Mouse (Mus musculus) CH12.LX (cell line): ENCODE results near the gene Inpp5f. TPM values are rescaled to one million over a fixed set of nuclear protein-coding genes. Genes with fewer than 3 reads are reported as not detected.

ENCODE experiments used
- DNase-seq: peaks from one replicate; pipeline ENCODE4 v3.0.0-alpha.2; 2013; ENCODE audit errors: extremely low read depth
- H3K27ac ChIP-seq: 2 replicates; pipeline ENCODE4 v1.5.1; 2012; ENCODE audit warnings: low read depth, mild to moderate bottlenecking, control low read depth, moderate library complexity; ENCODE audit not compliant: insufficient read depth
- H3K27me3 ChIP-seq: replicated peaks from 2 replicates; pipeline ENCODE3; 2012; ENCODE audit warnings: inconsistent platforms
- H3K36me3 ChIP-seq, 2 experiments: replicated peaks in 1 of 2; 2 replicates each; pipeline versions ENCODE3 to v1.6.1; 2012; ENCODE audit warnings: inconsistent platforms in 1 of 2, low read length in 1 of 2, mild to moderate bottlenecking in 1 of 2, mixed read lengths in 1 of 2, moderate library complexity in 1 of 2; ENCODE audit not compliant: control insufficient read depth in 1 of 2, insufficient read depth in 1 of 2
- H3K4me1 ChIP-seq, 2 experiments: 2 replicates each; pipeline ENCODE4 v1.6.1; 2012; ENCODE audit warnings: inconsistent platforms in 1 of 2, moderate library complexity in 1 of 2; ENCODE audit not compliant: insufficient read depth in 2 of 2, control insufficient read depth in 1 of 2
- H3K4me2 ChIP-seq: 2 replicates; pipeline ENCODE4 v1.6.1; 2012; ENCODE audit warnings: low read depth, mild to moderate bottlenecking, control low read depth; ENCODE audit not compliant: poor library complexity, insufficient read depth, severe bottlenecking
- H3K4me3 ChIP-seq, 3 experiments: fragments of 150-350 bp in 1 of 3; sonication (generic) in 1 of 3; replicated peaks in 1 of 3; 2 replicates each; pipeline versions ENCODE3 to v1.5.1; 2011 to 2012; ENCODE audit warnings: low read depth in 2 of 3, low read length in 2 of 3, mild to moderate bottlenecking in 2 of 3, moderate library complexity in 2 of 3, control low read depth in 1 of 3, improper control_type of control experiment in 1 of 3, inconsistent platforms in 1 of 3, mixed read lengths in 1 of 3; ENCODE audit not compliant: poor library complexity in 1 of 3
- H3K79me2 ChIP-seq: replicated peaks from 2 replicates; pipeline ENCODE4 v1.6.1; 2012; ENCODE audit warnings: mild to moderate bottlenecking, moderate library complexity; ENCODE audit not compliant: control insufficient read depth, poor library complexity, insufficient read depth, severe bottlenecking; ENCODE audit errors: extremely low read depth
- H3K9ac ChIP-seq: 2 replicates; pipeline ENCODE4 v1.6.1; 2012; ENCODE audit warnings: low read depth, mild to moderate bottlenecking, control low read depth, moderate library complexity; ENCODE audit not compliant: insufficient read depth
- H3K9me3 ChIP-seq: replicated peaks from 2 replicates; pipeline ENCODE3; 2012; ENCODE audit warnings: low read length, inconsistent platforms, mixed read lengths
- BHLHE40 ChIP-seq: IDR thresholded peaks from 2 replicates; pipeline ENCODE4 v1.6.1; 2011; ENCODE audit warnings: mild to moderate bottlenecking, low read depth, low read length, improper control_type of control experiment
- CTCF ChIP-seq, 2 experiments: IDR thresholded peaks in 1 of 2; conservative IDR thresholded peaks in 1 of 2; 2 replicates each; pipeline ENCODE4 v1.5.1; 2011 to 2012; ENCODE audit warnings: low read depth in 2 of 2, low read length in 2 of 2, improper control_type of control experiment in 1 of 2, inconsistent platforms in 1 of 2, mild to moderate bottlenecking in 1 of 2, moderate library complexity in 1 of 2
- JUN ChIP-seq: IDR thresholded peaks from 2 replicates; pipeline ENCODE4 v1.6.1; 2011; ENCODE audit warnings: low read depth, mild to moderate bottlenecking, low read length, improper control_type of control experiment, moderate library complexity; ENCODE audit not compliant: insufficient read depth
- MAFK ChIP-seq: IDR thresholded peaks from 2 replicates; pipeline ENCODE4 v1.6.1; 2011; ENCODE audit warnings: low read length, improper control_type of control experiment; ENCODE audit not compliant: insufficient replicate concordance
- MAX ChIP-seq: IDR thresholded peaks from 2 replicates; pipeline ENCODE4 v1.6.1; 2011; ENCODE audit warnings: low read length, improper control_type of control experiment
- MXI1 ChIP-seq: IDR thresholded peaks from 2 replicates; pipeline ENCODE4 v1.6.1; 2011; ENCODE audit warnings: mild to moderate bottlenecking, low read depth, low read length, improper control_type of control experiment
- MYC ChIP-seq: IDR thresholded peaks from 2 replicates; pipeline ENCODE4 v1.6.1; 2011; ENCODE audit warnings: low read depth, mild to moderate bottlenecking, improper control_type of control experiment, low read length
- NELFE ChIP-seq: IDR thresholded peaks from 2 replicates; pipeline ENCODE4 v1.6.1; 2011; ENCODE audit warnings: low read depth, low read length, improper control_type of control experiment
- NRF1 ChIP-seq: IDR thresholded peaks from 2 replicates; pipeline ENCODE4 v1.6.1; 2014; ENCODE audit warnings: low read depth, mild to moderate bottlenecking, inconsistent platforms, low read length, improper control_type of control experiment, moderate library complexity
- PAX5 ChIP-seq: IDR thresholded peaks from 2 replicates; pipeline ENCODE4 v1.6.1; 2012; ENCODE audit warnings: low read length, inconsistent platforms, mixed read lengths
- POLR2A ChIP-seq: IDR thresholded peaks from 2 replicates; pipeline ENCODE4 v1.6.1; 2011; ENCODE audit warnings: low read depth, mild to moderate bottlenecking, improper control_type of control experiment, low read length
- RAD21 ChIP-seq: IDR thresholded peaks from 2 replicates; pipeline ENCODE4 v1.6.1; 2011; ENCODE audit warnings: low read depth, mild to moderate bottlenecking, low read length, improper control_type of control experiment, moderate library complexity
- TBP ChIP-seq: conservative IDR thresholded peaks from 2 replicates; pipeline ENCODE4 v1.6.1; 2011; ENCODE audit warnings: low read depth, low read length, improper control_type of control experiment
- UBTF ChIP-seq: IDR thresholded peaks from 2 replicates; pipeline ENCODE4 v1.6.1; 2012; ENCODE audit warnings: low read depth, mild to moderate bottlenecking, inconsistent platforms, low read length, improper control_type of control experiment, moderate library complexity
- USF1 ChIP-seq: IDR thresholded peaks from 2 replicates; pipeline ENCODE4 v1.6.1; 2014; ENCODE audit warnings: low read depth, mild to moderate bottlenecking, inconsistent platforms, low read length, improper control_type of control experiment
- USF2 ChIP-seq: conservative IDR thresholded peaks from 2 replicates; pipeline ENCODE4 v1.6.1; 2011; ENCODE audit warnings: low read depth, low read length, improper control_type of control experiment
- ZC3H11A ChIP-seq: IDR thresholded peaks from 2 replicates; pipeline ENCODE4 v1.6.1; 2012; ENCODE audit warnings: low read depth, mild to moderate bottlenecking, inconsistent platforms, low read length, improper control_type of control experiment
- dilution Hi-C: fragments of 300-500 bp; cut with MboI; formaldehyde crosslinking; loops from 2 replicates; pipeline ENCODE4 v1.14.3; 2020; ENCODE audit warnings: low sequenced_read_pairs; ENCODE audit not compliant: extremely low pct_unique_long_range_greater_than_20kb, extremely low pct_ligation_motif_present
- in situ Hi-C: fragments of 300-500 bp; cut with MboI; formaldehyde crosslinking; loops from 3 replicates; pipeline ENCODE4 v1.14.3; 2019; ENCODE audit warnings: low sequenced_read_pairs, low pct_ligation_motif_present, low pct_unique_long_range_greater_than_20kb, mixed read lengths
- polyA plus RNA-seq: library from polyadenylated mRNA; unstranded; fragments of >175 nt; gene quantifications from 2 replicates; pipeline ENCODE4 v1.2.1, GENCODE M21; 2012; ENCODE audit warnings: low read depth; ENCODE audit not compliant: insufficient read length
- total RNA-seq, 2 experiments: library from RNA; depleted of rRNA; stranded (reverse); fragments of 300-350 nt in 1 of 2; fragments of >200 nt in 1 of 2; gene quantifications; 2 replicates each; pipeline ENCODE4 v1.2.3; 2012 to 2014

Gene Inpp5f
- total and polyA plus RNA-seq, 3 experiments = 4.0 to 6.2 (median 5.5) TPM

DNA sequence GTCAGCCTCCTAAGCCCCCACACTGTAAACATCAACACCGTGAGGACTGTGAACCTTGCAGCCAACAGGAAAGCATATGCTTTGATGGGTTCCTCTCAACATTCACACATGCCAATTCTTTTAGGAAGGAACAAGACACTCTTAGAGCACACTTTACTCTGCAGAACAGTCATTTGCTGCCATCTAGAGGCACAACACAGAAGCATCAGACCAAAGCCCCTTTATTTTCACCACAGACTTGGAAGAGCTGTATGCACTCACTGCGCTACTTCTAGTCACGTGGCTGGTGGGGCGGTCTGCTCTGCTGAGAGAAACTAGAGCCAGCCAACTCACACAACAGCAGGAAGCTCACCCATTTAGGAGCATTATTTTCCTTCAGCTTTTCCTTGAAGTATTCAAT is 113.6 kb downstream of the Inpp5f start:
- peak; percentile 92 for DNase-seq
- in situ Hi-C loops = no loop called here
- peak overlapping the region; percentile 24; the same call in 1 of the 2 replicates for H3K9ac ChIP-seq
- H3K27me3 ChIP-seq = no peaks in the 10 kb centered on the region
- no peaks in the 10 kb centered on the region for H3K9me3 ChIP-seq
- peaks cover 27 to 46% of the 10 kb centered on the region in 2 experiments for H3K36me3 ChIP-seq
- H3K79me2 ChIP-seq = peaks cover 26% of the 10 kb centered on the region
- peak overlapping the region; percentile 80 for H3K4me2 ChIP-seq
- H3K27ac ChIP-seq = peak overlapping the region; percentile 86
- dilution Hi-C loops = no loop called here
- peaks cover 21 to 52% of the 10 kb centered on the region in 2 experiments for H3K4me1 ChIP-seq
- TF ChIP-seq PAX5 (no peak), NRF1 (0 out of 2 replicates have a peak, but pooled peaks have one; percentile 7), POLR2A (0 out of 2 replicates have a peak, but pooled peaks have one; percentile 28), MXI1 (peak; percentile 88), USF1 (peak; percentile 90), MYC (peak; percentile 88), UBTF (no peak; the same call in 1 of the 2 replicates), CTCF (conservative IDR thresholded peaks at IDR 0.05 in 1 of 2, IDR thresholded peaks at IDR 0.05 in 1 of 2; ENCODE audit: low read depth in 2 of 2, low read length in 2 of 2) (peak; percentile 69 to 81), JUN (no peak), MAX (peak; percentile 91), NELFE (no peak), BHLHE40 (peak; percentile 89), USF2 (peak; percentile 86), RAD21 (peak; percentile 77), ZC3H11A (no peak)
- peak overlapping the region in 2 of 3 experiments; percentile 31 to 43 for H3K4me3 ChIP-seq

DNA sequence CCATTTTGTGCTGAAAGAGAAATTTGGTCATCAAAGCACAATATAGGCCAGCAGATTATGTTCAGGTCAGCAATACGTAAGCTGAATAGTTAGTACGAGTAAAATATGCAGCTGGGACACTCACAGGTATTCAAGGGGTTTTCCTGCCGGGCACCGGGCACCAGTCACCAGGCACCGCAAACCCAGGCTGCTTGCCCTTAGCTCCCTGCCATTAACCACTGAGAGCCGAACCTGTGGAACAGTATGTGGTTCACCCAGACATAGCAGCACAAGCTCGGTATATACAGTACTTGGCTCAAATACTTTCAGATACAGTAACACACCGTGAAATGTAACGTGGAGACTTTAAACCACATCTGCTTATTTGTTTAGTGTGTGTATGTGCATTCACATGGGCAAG is 114.1 kb downstream of the Inpp5f start:
- Histone ChIP-seq H3K79me2 (peaks cover 27% of the 10 kb centered on the region), H3K9me3 (no peaks in the 10 kb centered on the region), H3K36me3 (peaks cover 24 to 43% of the 10 kb centered on the region in 2 experiments), H3K27me3 (no peaks in the 10 kb centered on the region), H3K4me3 (peak overlapping the region in 2 of 3 experiments; percentile 31 to 43), H3K4me2 (peak overlapping the region; percentile 80), H3K27ac (peak overlapping the region; percentile 86), H3K9ac (peak overlapping the region; percentile 24; the same call in 1 of the 2 replicates), H3K4me1 (peaks cover 21 to 56% of the 10 kb centered on the region in 2 experiments)
- in situ Hi-C loops = no loop called here
- DNase-seq = peak; percentile 44
- dilution Hi-C loops = no loop called here
- no peak for TF ChIP-seq USF1
- TF ChIP-seq MAFK = 0 out of 2 replicates have a peak, but pooled peaks have one; percentile 51
- no peak for TF ChIP-seq JUN
- peak; percentile 60; the same call in 1 of the 2 replicates for TF ChIP-seq UBTF
- peak; percentile 39; the same call in 1 of the 2 replicates for TF ChIP-seq TBP
- TF ChIP-seq RAD21 = no peak
- TF ChIP-seq, all 38 proteins: peak for 3
